Mouse (Mus musculus): ENCODE data around the gene Cacna2d3. TPM values are rescaled to one million over a fixed set of nuclear protein-coding genes. Genes with fewer than 3 reads are reported as not detected.

Gene Cacna2d3
- polyA plus RNA-seq, 1 experiment from 2014 or later, result 35.6 TPM

DNA sequence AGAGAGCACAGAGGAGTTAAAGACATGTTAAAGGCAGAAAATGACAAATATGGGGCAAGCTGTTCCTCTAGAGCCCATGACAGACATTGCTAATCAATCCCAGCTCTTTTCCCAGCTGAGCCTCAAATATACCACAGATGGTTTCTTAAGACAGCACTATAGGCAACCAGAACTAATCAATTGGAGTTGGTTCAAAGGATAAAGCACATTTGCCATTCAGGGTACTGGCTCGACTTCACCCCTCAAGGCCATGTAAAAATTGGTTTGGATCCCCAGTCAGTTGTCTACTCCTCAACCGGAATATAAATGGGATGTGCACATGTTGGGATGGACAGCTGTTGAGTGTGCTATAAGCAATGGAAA, 692.6 kb downstream of the Cacna2d3 start:
- Histone ChIP-seq H3K27ac (no peak overlapping the region), H3K4me3 (replicated peaks) (no peak overlapping the region)
- WGBS, result 34% methylated on average over 2 of the region's 2 CpGs

DNA sequence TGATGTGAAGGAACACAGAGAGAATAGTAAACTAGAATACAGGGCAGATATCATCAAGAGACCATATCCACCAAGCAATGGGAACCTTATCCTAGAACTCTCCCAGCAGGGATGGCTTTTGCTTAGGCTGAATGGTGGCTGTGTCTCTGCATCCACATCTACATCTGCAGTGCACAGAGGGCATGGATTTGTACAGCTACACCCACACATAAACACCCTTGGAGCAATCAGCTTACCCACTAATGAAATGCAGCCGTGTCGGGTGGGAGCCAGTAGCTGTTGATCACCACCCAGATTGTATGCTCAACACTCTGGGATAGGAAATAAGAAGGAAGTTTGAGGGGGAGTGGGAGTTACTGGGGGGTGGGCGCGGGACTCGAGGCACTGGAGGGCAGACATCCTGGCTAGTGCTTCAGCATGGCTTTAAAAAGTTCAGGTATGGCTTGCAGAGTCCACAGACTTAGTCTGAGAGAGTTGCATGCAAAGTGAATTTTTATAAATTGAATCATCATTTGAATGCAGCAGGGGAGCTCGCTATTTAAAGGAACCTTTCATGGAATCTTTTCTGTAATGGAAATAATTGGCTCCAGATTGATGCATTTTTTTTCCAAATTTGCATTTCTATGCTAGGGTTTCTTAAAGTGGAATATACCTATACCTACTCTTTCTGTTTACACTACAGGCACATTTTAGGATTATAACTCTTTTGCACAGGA, 693.1 kb downstream of the Cacna2d3 start:
- H3K36me3 ChIP-seq, result no peaks in the 10 kb centered on the region
- H3K9ac ChIP-seq (replicated peaks), result no peak overlapping the region
- H3K4me3 ChIP-seq (replicated peaks), result no peak overlapping the region
- H3K9me3 ChIP-seq, result no peaks in the 10 kb centered on the region
- H3K4me2 ChIP-seq (replicated peaks), result no peak overlapping the region
- 0 out of 2 replicates have a peak overlapping the region, but pooled peaks have one; percentile 25 for H3K27ac ChIP-seq
- 55% methylated on average over 6 of the region's 6 CpGs for WGBS
- no peaks in the 10 kb centered on the region for H3K27me3 ChIP-seq
- no peak for ATAC-seq
- peaks cover 36% of the 10 kb centered on the region for H3K4me1 ChIP-seq (replicated peaks)

More for the DNA sequence above, 692.6 kb downstream of the Cacna2d3 start:
- peaks cover 36% of the 10 kb centered on the region for H3K4me1 ChIP-seq (replicated peaks)
- H3K9ac ChIP-seq (replicated peaks), result no peak overlapping the region
- no peaks in the 10 kb centered on the region for H3K36me3 ChIP-seq
- H3K9me3 ChIP-seq, result no peaks in the 10 kb centered on the region
- no peak overlapping the region for H3K4me2 ChIP-seq (replicated peaks)
- H3K27me3 ChIP-seq, result no peaks in the 10 kb centered on the region
- ATAC-seq, result peak; percentile 63; the same call in 1 of the 2 replicates

DNA sequence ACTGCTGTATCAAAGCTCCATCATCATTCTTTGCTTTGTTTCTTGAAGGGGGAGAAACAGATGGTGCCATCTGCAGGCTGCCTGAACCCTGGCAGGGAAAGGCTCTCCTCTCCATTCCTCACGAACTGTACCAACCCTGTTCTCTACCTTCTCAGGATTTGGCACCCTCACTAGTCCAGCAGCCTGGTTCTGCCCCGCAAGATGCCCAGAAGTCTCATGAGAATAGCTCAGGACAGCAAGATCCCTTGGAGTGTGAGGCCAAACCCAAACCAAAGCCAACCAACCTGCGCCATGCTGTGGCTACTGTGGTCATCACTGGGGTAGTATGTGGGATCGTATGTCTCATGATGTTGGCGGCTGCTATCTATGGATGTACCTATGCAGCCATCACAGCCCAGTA, 694.4 kb downstream of the Cacna2d3 start:
- Histone ChIP-seq H3K4me2 (replicated peaks) (no peak overlapping the region), H3K4me1 (replicated peaks) (peaks cover 36% of the 10 kb centered on the region), H3K9ac (replicated peaks) (no peak overlapping the region), H3K9me3 (no peaks in the 10 kb centered on the region), H3K36me3 (no peaks in the 10 kb centered on the region), H3K27me3 (no peaks in the 10 kb centered on the region), H3K27ac (no peak overlapping the region), H3K4me3 (replicated peaks) (no peak overlapping the region)
- WGBS, result 91% methylated on average over 5 of the region's 5 CpGs
- no peak for ATAC-seq

DNA sequence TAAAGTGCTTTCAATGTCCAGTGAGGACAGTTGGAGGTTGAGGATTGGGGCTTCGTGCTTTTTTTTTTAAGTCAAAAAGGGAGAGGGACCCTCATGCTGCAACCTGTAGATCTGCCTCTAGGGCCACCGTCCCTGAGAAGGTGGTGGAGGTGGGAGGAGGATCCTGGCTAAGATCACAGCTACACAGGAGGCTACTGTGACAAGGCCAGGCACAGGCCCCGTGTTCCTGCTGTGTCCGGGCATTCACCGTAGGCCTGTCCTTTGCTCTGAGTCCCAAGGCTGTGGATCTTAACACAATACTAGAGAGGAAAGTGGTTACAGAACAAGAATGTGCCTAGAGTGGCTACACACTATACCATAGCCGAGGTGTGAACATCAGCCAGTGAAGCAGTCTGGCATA, 696.3 kb downstream of the Cacna2d3 start:
- Histone ChIP-seq H3K9ac (replicated peaks) (no peak overlapping the region), H3K4me3 (replicated peaks) (no peak overlapping the region), H3K36me3 (no peaks in the 10 kb centered on the region), H3K27ac (no peak overlapping the region), H3K27me3 (0 out of 2 replicates have a peak, but pooled peaks cover 3% of the 10 kb centered on the region), H3K4me1 (replicated peaks) (peaks cover 30% of the 10 kb centered on the region), H3K4me2 (replicated peaks) (no peak overlapping the region), H3K9me3 (no peaks in the 10 kb centered on the region)
- WGBS, result 86% methylated on average over 6 of the region's 6 CpGs
- ATAC-seq, result no peak

DNA sequence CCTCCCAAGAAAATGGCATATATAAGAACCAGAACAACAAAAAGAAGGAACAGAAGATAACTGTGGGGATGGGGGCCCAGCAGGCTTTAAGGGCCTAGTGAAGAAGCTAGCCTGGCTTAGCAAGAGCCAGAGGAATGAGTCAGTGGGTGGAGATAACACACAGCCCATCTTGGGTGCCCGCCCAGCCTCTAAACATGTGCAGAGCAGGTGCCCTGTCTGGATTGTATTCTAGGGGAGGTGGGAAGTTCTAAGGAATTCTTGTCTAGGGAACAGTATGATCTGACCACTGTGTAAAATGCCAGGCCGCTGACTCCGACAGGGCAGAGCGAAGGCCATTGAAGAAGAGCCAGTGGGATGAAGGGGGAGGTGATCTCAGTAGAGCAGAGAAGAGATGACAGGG, 698.4 kb downstream of the Cacna2d3 start:
- no peaks in the 10 kb centered on the region for H3K36me3 ChIP-seq
- WGBS, result 98% methylated on average over 4 of the region's 4 CpGs
- 0 out of 2 replicates have a peak, but pooled peaks cover 3% of the 10 kb centered on the region for H3K27me3 ChIP-seq
- no peak overlapping the region for H3K9ac ChIP-seq (replicated peaks)
- peaks cover 14% of the 10 kb centered on the region for H3K4me1 ChIP-seq (replicated peaks)
- H3K9me3 ChIP-seq, result no peaks in the 10 kb centered on the region
- H3K4me3 ChIP-seq (replicated peaks), result no peak overlapping the region
- no peak for ATAC-seq
- H3K27ac ChIP-seq, result no peak overlapping the region
- no peak overlapping the region for H3K4me2 ChIP-seq (replicated peaks)

DNA sequence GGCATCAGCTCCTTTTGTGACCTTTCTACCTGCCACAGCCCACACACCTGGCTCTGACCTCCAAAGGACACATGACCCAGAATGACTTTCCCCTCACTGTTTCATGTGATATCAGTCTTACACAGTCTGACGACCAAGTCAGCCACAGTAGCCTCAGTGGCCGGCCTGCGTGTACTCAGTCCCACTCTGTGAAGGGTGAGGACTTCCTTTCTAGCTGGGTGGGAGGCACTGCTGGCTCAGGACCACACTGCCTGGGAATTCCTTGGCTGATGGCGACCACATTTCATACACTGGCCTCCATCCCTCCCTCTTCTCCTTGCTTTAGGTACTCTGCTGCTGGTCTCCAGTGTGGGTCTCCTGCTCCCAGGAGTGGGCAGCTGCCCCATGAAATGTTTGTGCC, 700.4 kb downstream of the Cacna2d3 start:
- ATAC-seq, result no peak
- peaks cover 20% of the 10 kb centered on the region for H3K4me1 ChIP-seq (replicated peaks)
- 85% methylated on average over 4 of the region's 4 CpGs for WGBS

DNA sequence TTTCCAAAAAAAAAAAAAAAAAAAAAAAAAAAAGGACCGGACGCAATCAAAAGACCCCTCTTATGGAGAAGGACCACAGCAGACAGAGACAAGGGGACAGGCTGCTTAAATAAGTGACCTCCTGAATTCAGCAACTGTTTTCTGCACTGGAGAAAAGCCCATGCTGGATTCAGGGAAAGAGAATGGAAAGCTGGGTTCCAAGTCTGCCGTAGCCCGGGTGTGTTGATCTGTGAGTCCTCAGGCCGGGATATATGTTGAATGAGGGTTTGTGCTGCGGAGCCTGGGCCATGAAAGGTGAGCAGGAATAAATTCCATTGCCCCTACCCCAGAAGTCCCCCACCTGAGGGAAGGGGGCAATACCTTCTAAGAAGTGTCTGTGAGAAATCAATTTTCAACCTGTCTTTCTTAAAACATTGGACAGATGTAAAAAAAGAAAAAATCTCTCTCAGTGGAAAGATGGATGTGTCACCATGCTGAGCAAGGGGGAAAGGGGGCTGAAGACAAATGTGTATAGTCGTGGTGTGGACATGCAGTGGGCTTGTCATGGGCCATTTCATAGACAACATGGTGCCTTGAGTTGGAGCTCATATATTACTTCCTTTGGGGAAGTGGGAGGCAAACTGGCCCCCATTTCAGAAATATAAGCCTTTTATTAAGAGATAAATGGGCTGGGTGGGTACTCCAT, 703.2 kb downstream of the Cacna2d3 start:
- peaks cover 21% of the 10 kb centered on the region for H3K4me1 ChIP-seq (replicated peaks)
- 9% methylated on average over 7 of the region's 7 CpGs for WGBS
- H3K27me3 ChIP-seq, result 0 out of 2 replicates have a peak, but pooled peaks cover 3% of the 10 kb centered on the region
- H3K36me3 ChIP-seq, result no peaks in the 10 kb centered on the region
- H3K4me3 ChIP-seq (replicated peaks), result no peak overlapping the region
- no peaks in the 10 kb centered on the region for H3K9me3 ChIP-seq
- ATAC-seq, result no peak
- no peak overlapping the region for H3K4me2 ChIP-seq (replicated peaks)
- H3K9ac ChIP-seq (replicated peaks), result no peak overlapping the region
- no peak overlapping the region for H3K27ac ChIP-seq

More for the DNA sequence above, 700.4 kb downstream of the Cacna2d3 start:
- Histone ChIP-seq H3K27me3 (0 out of 2 replicates have a peak, but pooled peaks cover 3% of the 10 kb centered on the region), H3K36me3 (no peaks in the 10 kb centered on the region), H3K27ac (no peak overlapping the region), H3K9ac (replicated peaks) (no peak overlapping the region), H3K4me2 (replicated peaks) (no peak overlapping the region), H3K9me3 (no peaks in the 10 kb centered on the region), H3K4me3 (replicated peaks) (no peak overlapping the region)

DNA sequence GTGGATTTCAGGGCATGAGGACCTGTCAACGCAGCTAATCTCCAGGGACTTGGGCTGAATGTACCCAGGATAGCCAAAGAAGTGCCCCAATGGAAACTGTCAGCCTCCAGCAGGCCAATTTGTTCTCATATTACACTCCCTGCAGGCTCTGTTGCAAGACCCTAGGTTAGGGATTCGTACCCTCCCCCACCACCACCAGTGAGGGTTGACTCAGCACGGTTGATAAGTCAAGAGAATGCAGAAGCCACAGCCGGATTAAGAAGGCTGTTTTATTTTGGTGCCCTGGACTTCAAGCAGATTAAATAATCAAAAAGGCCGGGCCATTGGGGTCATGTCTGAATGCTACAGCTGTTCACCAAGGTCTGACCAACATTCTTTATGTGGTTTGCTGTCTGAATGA, 703.8 kb downstream of the Cacna2d3 start, which contains the start of gene Lrtm1:
Lrtm1 (plus strand) TSS at position 326 of the 400 bp plus-strand sequence.
- Histone ChIP-seq H3K4me1 (replicated peaks) (peaks cover 21% of the 10 kb centered on the region), H3K4me3 (replicated peaks) (no peak within 1 kb of the TSS), H3K36me3 (no peaks in the 10 kb centered on the region), H3K9ac (replicated peaks) (no peak within 1 kb of the TSS), H3K27ac (no peak within 1 kb of the TSS), H3K27me3 (0 out of 2 replicates have a peak, but pooled peaks cover 3% of the 10 kb centered on the region), H3K4me2 (replicated peaks) (no peak within 1 kb of the TSS), H3K9me3 (no peaks in the 10 kb centered on the region)
- peak; percentile 53; the same call in 1 of the 2 replicates for ATAC-seq
- 3% methylated on average over 5 of the region's 5 CpGs for WGBS

DNA sequence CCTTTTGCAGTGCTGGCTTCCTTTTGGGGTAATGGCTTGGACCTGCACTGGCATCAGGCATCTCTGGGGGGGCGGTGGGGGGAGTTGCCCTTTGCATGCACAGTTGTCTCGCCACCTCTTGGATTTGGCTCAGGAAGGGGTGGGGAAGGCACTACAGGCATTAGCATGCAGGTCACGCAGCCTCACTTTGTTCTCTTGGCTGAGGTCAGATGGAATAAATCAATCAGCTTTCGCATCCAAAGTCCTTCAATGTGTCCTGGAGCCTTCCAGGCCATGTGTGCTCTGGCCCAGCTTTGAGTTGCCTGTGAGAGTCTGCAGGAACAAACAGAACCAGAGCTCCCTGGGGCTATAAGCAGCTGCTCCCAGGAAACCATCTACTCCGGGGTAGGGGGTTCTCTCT, 705.8 kb downstream of the Cacna2d3 start:
- Histone ChIP-seq H3K9ac (replicated peaks) (no peak overlapping the region), H3K36me3 (no peaks in the 10 kb centered on the region), H3K4me1 (replicated peaks) (peaks cover 21% of the 10 kb centered on the region), H3K27me3 (no peaks in the 10 kb centered on the region), H3K27ac (no peak overlapping the region), H3K4me2 (replicated peaks) (no peak overlapping the region), H3K9me3 (no peaks in the 10 kb centered on the region), H3K4me3 (replicated peaks) (no peak overlapping the region)
- WGBS, result 15% methylated on average over 5 of the region's 5 CpGs
- ATAC-seq, result peak; percentile 60; the same call in 1 of the 2 replicates

DNA sequence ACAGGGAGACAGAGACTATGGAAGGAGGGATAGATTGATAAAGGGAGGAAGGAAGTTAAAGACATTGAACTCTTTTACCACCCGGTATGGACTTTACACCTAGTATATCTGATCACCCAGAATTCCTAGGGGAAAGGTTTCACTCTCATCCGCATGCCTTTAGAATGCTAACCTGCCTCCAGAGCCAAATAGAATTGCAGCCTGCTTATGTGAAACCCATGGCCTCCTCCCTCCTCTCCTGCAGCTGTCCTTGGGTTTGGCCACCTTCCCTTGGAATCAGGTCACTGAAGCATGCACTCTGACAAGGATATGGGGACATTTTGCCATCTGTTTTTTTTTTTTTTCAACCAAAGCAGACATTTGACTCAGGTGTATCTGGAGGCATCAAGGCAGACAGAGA, 707.0 kb downstream of the Cacna2d3 start:
- no peaks in the 10 kb centered on the region for H3K36me3 ChIP-seq
- H3K9me3 ChIP-seq, result no peaks in the 10 kb centered on the region
- peaks cover 28% of the 10 kb centered on the region for H3K4me1 ChIP-seq (replicated peaks)
- H3K4me2 ChIP-seq (replicated peaks), result no peak overlapping the region
- no peaks in the 10 kb centered on the region for H3K27me3 ChIP-seq
- no peak overlapping the region for H3K27ac ChIP-seq
- 79% methylated on average over 2 of the region's 2 CpGs for WGBS
- ATAC-seq, result no peak
- H3K4me3 ChIP-seq (replicated peaks), result no peak overlapping the region
- no peak overlapping the region for H3K9ac ChIP-seq (replicated peaks)

DNA sequence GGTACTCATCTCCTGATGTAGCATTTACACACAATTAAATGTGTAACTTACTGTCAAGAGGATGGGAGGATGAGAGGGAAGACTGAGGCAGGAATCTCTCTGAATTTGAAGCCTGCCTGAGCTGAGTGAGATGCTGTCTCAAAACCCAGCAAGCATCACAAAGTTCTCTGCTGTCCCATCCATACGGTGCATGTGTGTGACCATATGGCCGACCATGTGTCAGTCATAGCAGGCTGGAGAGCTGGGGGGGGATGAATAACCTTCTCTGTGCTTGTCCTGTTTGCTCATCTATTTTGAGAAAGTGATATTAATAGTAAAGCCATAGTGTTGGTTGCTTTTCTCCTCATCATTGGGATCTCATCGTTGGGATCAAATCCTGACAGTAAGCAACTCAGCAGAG, 708.5 kb downstream of the Cacna2d3 start:
- Histone ChIP-seq H3K4me3 (replicated peaks) (no peak overlapping the region), H3K9me3 (no peaks in the 10 kb centered on the region), H3K27me3 (no peaks in the 10 kb centered on the region), H3K4me2 (replicated peaks) (no peak overlapping the region), H3K9ac (replicated peaks) (no peak overlapping the region), H3K27ac (no peak overlapping the region), H3K4me1 (replicated peaks) (peaks cover 24% of the 10 kb centered on the region), H3K36me3 (no peaks in the 10 kb centered on the region)
- ATAC-seq, result no peak
- 81% methylated on average over 3 of the region's 3 CpGs for WGBS

DNA sequence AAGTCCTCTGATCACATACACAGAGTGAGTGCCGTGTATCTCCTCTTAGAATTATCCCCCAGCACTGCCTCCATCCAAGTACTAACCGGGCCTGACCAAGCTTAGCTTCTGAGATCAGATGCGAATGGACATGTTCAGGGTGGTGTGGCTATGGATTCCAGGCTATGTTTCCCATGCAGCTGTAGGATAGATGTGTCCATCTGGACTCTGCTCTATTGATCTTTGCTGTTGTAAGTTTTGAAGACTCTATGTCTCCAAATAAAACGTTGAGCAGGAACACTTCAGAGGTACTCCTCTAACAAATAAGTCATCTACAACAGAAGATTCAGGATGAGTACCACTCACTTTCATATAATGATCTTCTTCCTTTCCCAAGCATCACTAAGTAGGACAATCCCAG, 712.0 kb downstream of the Cacna2d3 start:
- H3K9me3 ChIP-seq, result no peaks in the 10 kb centered on the region
- 92% methylated on average over 4 of the region's 4 CpGs for WGBS
- ATAC-seq, result no peak
- no peak overlapping the region for H3K4me2 ChIP-seq (replicated peaks)
- no peak overlapping the region for H3K4me3 ChIP-seq (replicated peaks)
- H3K27me3 ChIP-seq, result no peaks in the 10 kb centered on the region
- peaks cover 7% of the 10 kb centered on the region for H3K4me1 ChIP-seq (replicated peaks)
- H3K27ac ChIP-seq, result no peak overlapping the region
- no peak overlapping the region for H3K9ac ChIP-seq (replicated peaks)
- no peaks in the 10 kb centered on the region for H3K36me3 ChIP-seq
